Mouse (Mus musculus) frontal cortex, adult 2 months (tissue): ENCODE measurements around the gene G430095P16Rik. TPM values are rescaled to one million over a fixed set of nuclear protein-coding genes. Genes with fewer than 3 reads are reported as not detected.
A peak's percentile ranks its signal among the peaks of the same experiment; 100 is the strongest.

Source experiments
- DNase-seq, 2 experiments: peaks; one replicate each; pipeline ENCODE4 v3.0.0; 2022; ENCODE audit warnings: low spot score in 1 of 2; ENCODE audit errors: extremely low spot score in 1 of 2
- polyA plus RNA-seq: library from polyadenylated mRNA; depleted of rRNA; stranded (reverse); fragments of >200 nt; gene quantifications from 2 replicates; pipeline ENCODE4 v1.2.3, GENCODE M21; 2012

The G430095P16Rik gene
- polyA plus RNA-seq, 1 experiment = 0.36 TPM

GRCm38 (mm10) chr8:84702561-84702960 is 20.2 kb upstream of the G430095P16Rik start:
- DNase-seq = no peak

GRCm38 (mm10) chr8:84702963-84703465 is 19.8 kb upstream of the G430095P16Rik start:
- DNase-seq = no peak

- no peak for DNase-seq
These were observed 19.1 kb upstream of the G430095P16Rik start for GRCm38 (mm10) chr8:84703466-84704249.

GRCm38 (mm10) chr8:84704356-84704755 is 18.5 kb upstream of the G430095P16Rik start:
- peak in 1 of 2 experiments; percentile 72 for DNase-seq

- no peak for DNase-seq
These were observed 17.7 kb upstream of the G430095P16Rik start for GRCm38 (mm10) chr8:84704867-84705831.

- DNase-seq = no peak
These were observed 16.8 kb upstream of the G430095P16Rik start for GRCm38 (mm10) chr8:84705960-84706359.

- no peak for DNase-seq
These were observed 16.1 kb upstream of the G430095P16Rik start for GRCm38 (mm10) chr8:84706610-84707266.

- no peak for DNase-seq
These were observed 15.4 kb upstream of the G430095P16Rik start for GRCm38 (mm10) chr8:84707267-84707883.

GRCm38 (mm10) chr8:84708071-84708541 is 14.7 kb upstream of the G430095P16Rik start:
- no peak for DNase-seq

- DNase-seq = peak in 1 of 2 experiments; percentile 90
These were observed 13.9 kb upstream of the G430095P16Rik start for GRCm38 (mm10) chr8:84708774-84709475.

GRCm38 (mm10) chr8:84709931-84710330 is 12.9 kb upstream of the G430095P16Rik start:
- DNase-seq = no peak

GRCm38 (mm10) chr8:84711312-84711711 is 11.5 kb upstream of the G430095P16Rik start:
- no peak for DNase-seq

GRCm38 (mm10) chr8:84711933-84712758 is 10.7 kb upstream of the G430095P16Rik start:
- no peak for DNase-seq

- no peak for DNase-seq
These were observed 10.1 kb upstream of the G430095P16Rik start for GRCm38 (mm10) chr8:84712759-84713120.

- no peak for DNase-seq
These were observed 9.4 kb upstream of the G430095P16Rik start for GRCm38 (mm10) chr8:84713381-84713780.

- no peak for DNase-seq
These were observed 8.6 kb upstream of the G430095P16Rik start for GRCm38 (mm10) chr8:84714161-84714560.

GRCm38 (mm10) chr8:84715893-84716468 is 6.8 kb upstream of the G430095P16Rik start:
- DNase-seq = no peak

- DNase-seq = no peak
These were observed 6.0 kb upstream of the G430095P16Rik start for GRCm38 (mm10) chr8:84716790-84717189.
